Mouse (Mus musculus) left cerebral cortex, postnatal 14 days (tissue): Measurements from ENCODE around the gene Proz. TPM values are rescaled to one million over a fixed set of nuclear protein-coding genes. Genes with fewer than 3 reads are reported as not detected.

ENCODE experiments used
- DNase-seq, 2 experiments: peaks; one replicate each; pipeline ENCODE4 v3.0.0; 2021 to 2022; ENCODE audit warnings: low spot score in 2 of 2, mixed read lengths in 1 of 2
- intact Hi-C: fragments of 180-260 bp; cut with DNase I; formaldehyde crosslinking; loops from one replicate; pipeline ENCODE4 v1.15.1; 2025
- total RNA-seq, 2 experiments: library from RNA; stranded (reverse); gene quantifications; 2 replicates each; pipeline ENCODE4 v1.2.3; 2021

Gene Proz
- total RNA-seq, 2 experiments from 2014 or later, result not detected

- intact Hi-C loops, result loop anchor here (10.0 kb wide), 1 partner anchor 210 kb away; no protein-coding TSS in a partner anchor
- peak; percentile 98 for DNase-seq
Observed at GRCm38 (mm10) chr8:13105087-13105881, 44.6 kb downstream of the Proz start, which contains the start of the genes Pcid2 and Cul4a. Gene Pcid2, minus strand, starts transcription at chr8:13105459. Gene Cul4a, plus strand, starts transcription at chr8:13105621.

- intact Hi-C loops, result loop anchor here (10.0 kb wide), 1 partner anchor 211 kb away; no protein-coding TSS in a partner anchor
- DNase-seq, result peak; percentile 26 to 31
Observed at GRCm38 (mm10) chr8:13105908-13106551, 45.3 kb downstream of the Proz start.

- intact Hi-C loops, result loop anchor here (10.0 kb wide), 1 partner anchor 213 kb away; no protein-coding TSS in a partner anchor
- DNase-seq, result no peak
Observed at GRCm38 (mm10) chr8:13107990-13108638, 47.4 kb downstream of the Proz start.

- no peak for DNase-seq
- intact Hi-C loops, result loop anchor here (10.0 kb wide), 1 partner anchor 214 kb away; no protein-coding TSS in a partner anchor
Observed at GRCm38 (mm10) chr8:13108967-13109366, 48.3 kb downstream of the Proz start.

DNA sequence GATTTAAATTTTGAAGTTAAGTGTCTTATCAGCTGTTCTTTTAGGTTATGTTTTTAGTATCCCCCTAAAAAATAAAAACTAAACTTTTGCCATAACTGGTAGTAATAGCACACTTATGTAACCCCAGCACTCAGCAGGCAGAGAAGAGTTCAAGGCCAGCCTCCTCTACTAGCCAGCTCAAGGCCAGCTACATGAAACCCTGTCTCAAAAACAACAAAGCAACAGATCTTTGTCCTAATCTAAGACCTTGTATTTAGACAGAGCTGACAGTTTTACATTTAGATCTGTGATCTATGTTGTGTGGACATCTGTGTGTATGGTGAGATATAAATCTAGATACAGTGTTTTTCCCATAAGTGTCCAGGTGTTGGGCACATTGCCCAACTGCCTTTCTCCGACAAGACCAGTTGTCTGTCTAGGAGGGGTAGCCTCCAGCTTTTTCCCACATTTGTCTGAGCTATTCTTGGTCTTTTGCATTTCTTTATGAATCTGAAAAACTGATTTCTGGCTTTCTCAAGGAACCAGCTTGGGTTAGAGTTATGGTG is 48.8 kb downstream of the Proz start:
- intact Hi-C loops, result loop anchor here (10.0 kb wide), 1 partner anchor 215 kb away; no protein-coding TSS in a partner anchor
- DNase-seq, result no peak

- DNase-seq, result no peak
- intact Hi-C loops, result no loop called here
Observed at GRCm38 (mm10) chr8:13111917-13112316, 51.2 kb downstream of the Proz start.

DNA sequence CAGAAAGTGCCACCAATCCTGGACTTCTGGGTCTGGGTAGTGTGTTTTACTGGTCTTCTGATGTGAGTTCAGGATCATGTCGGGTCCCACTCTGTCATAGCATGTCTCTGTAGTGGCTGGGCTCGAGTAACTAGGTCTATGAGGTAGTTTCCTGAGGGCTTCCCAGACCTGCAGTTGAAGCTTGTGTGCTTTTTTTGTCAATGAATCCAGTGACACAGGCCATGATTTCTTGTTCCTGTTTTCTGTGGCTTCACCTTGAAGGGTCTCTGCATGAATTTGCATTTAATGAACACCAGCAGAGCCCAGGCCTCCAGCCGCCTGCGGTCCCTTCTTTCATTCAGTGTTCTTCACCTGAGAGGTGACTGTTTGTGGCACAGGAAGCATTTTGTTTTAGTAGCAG is 52.5 kb downstream of the Proz start:
- DNase-seq, result no peak
- intact Hi-C loops, result no loop called here

GRCm38 (mm10) chr8:13117096-13117495 is 56.4 kb downstream of the Proz start:
- no peak for DNase-seq
- intact Hi-C loops, result no loop called here

GRCm38 (mm10) chr8:13118516-13118915 is 57.8 kb downstream of the Proz start:
- intact Hi-C loops, result no loop called here

GRCm38 (mm10) chr8:13120882-13121665 is 60.4 kb downstream of the Proz start:
- no peak for DNase-seq

More at GRCm38 (mm10) chr8:13118516-13118915, 57.8 kb downstream of the Proz start:
- no peak for DNase-seq

DNA sequence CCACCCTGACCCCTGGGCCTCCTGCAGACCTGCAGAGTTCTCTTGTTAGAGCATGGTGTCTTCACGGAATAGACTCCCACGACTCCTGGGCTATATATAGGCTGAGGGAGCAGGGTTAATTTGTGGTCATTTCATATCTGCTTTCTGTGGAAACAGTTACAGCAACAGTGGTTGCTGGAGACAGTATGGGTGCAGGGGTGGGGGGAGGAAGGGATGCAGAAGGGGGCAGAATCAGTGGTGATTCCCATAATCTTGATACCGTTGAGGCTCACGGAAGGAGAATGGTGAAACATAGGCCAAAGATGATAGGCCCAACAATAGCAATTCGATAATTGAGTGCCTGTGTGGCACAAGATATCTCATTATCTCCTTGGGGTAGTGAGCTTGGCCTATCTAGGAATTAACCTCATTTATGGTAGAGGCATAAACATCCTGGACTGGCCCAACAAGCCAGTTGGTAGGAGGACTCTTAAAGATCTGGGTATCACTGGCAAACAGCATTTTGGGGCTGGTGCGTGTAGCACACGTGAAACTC is 62.2 kb downstream of the Proz start:
- no peak for DNase-seq
- intact Hi-C loops, result no loop called here

More at GRCm38 (mm10) chr8:13120882-13121665, 60.4 kb downstream of the Proz start:
- intact Hi-C loops, result no loop called here

GRCm38 (mm10) chr8:13124897-13125296 is 64.2 kb downstream of the Proz start:
- no peak for DNase-seq
- intact Hi-C loops, result no loop called here

Other genes starting within 250 kb of the Proz start
- 100 to 1,000 TPM; 249 to 271 TPM for gene Mcf2l, start 187.1 kb upstream of the Proz start, total RNA-seq
- gene F7, start 34.9 kb upstream of the Proz start, total RNA-seq, result under 1 TPM; 0.23 to 0.24 TPM
- not detected for gene F10, start 23.6 kb upstream of the Proz start, total RNA-seq
- 10 to 100 TPM; 26.6 to 29.0 TPM for gene Pcid2, start 44.5 kb downstream of the Proz start, total RNA-seq
- 10 to 100 TPM; 56.2 to 59.6 TPM for gene Cul4a, start 44.7 kb downstream of the Proz start, total RNA-seq
- 100 to 1,000 TPM; 307 to 320 TPM for gene Lamp1, start 98.2 kb downstream of the Proz start, total RNA-seq
- gene Grtp1, start 139.7 kb downstream of the Proz start, total RNA-seq, result 1 to 10 TPM; 4.8 to 6.6 TPM
- 1 to 10 TPM; 1.3 to 2.8 TPM for gene Adprhl1, start 193.2 kb downstream of the Proz start, total RNA-seq
- gene Dcun1d2, start 227.2 kb downstream of the Proz start, total RNA-seq, result 10 to 100 TPM; 27.7 to 31.2 TPM
- 10 to 100 TPM; 46.9 to 53.1 TPM for gene Tmco3, start 227.3 kb downstream of the Proz start, total RNA-seq